Mouse (Mus musculus): ENCODE measurements at regions not wholly inside any gene's neighbourhood (a gene's known extent, or its start where the extent isn't known, plus 50 kb on each side); places are given as distances from the start of the nearest gene placed in this dataset.

- no peaks in the 10 kb centered on the region for H3K9me3 ChIP-seq (ENCODE audit: low read length)
- H3K27ac ChIP-seq (ENCODE audit: low read depth, low read length) = no peak overlapping the region
- WGBS = 65% methylated on average over 9 of the region's 9 CpGs
- no peaks in the 10 kb centered on the region for H3K4me1 ChIP-seq (ENCODE audit: insufficient read depth, low read length)
- H3K4me3 ChIP-seq (ENCODE audit: low read depth, low read length) = no peak overlapping the region
- TF ChIP-seq CTCF (IDR thresholded peaks at IDR 0.05) = no peak
- no peak overlapping the region for H3K9ac ChIP-seq (replicated peaks; ENCODE audit: low read length, poor library complexity, severe bottlenecking)
- no peak overlapping the region for H3K4me2 ChIP-seq (ENCODE audit: low read depth, low read length, poor library complexity, severe bottlenecking)
- no peaks in the 10 kb centered on the region for H3K27me3 ChIP-seq (ENCODE audit: insufficient read depth, low read length)
- H3K36me3 ChIP-seq (ENCODE audit: insufficient read depth, low read length) = no peaks in the 10 kb centered on the region
- DNase-seq (ENCODE audit: low spot score) (no peak), ATAC-seq (ENCODE audit: low FRiP score) (no peak)
Observed at GRCm38 (mm10) chr5:119755782-119756181, 76.7 kb upstream of the Tbx5 start.

DNA sequence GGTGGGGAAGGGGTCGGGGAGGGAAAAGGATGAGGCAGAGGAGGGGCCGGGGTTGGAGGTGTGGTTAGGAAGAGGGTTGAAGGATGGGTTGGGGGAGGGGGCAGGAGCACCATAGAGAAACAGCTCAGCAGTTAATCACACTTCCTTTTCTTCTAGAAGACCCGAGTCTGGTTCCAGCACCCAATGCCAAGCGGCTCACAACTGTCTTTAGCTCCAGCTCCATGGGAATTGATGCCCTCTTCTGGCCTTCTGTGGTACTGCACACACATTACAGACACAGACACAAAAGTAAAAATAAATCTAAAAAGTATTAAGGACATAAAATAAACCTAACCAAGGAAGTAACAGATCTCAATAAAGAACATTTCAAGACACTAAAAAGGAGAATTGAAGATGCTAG, 73.6 kb upstream of the Tbx5 start:
- DNase-seq (ENCODE audit: low spot score) (no peak), ATAC-seq (ENCODE audit: low FRiP score) (no peak)
- H3K9me3 ChIP-seq (ENCODE audit: low read length) = no peaks in the 10 kb centered on the region
- no peaks in the 10 kb centered on the region for H3K4me1 ChIP-seq (ENCODE audit: insufficient read depth, low read length)
- no peak overlapping the region for H3K4me3 ChIP-seq (ENCODE audit: low read depth, low read length)
- WGBS = 74% methylated on average over 4 of the region's 4 CpGs
- H3K4me2 ChIP-seq (ENCODE audit: low read depth, low read length, poor library complexity, severe bottlenecking) = no peak overlapping the region
- H3K36me3 ChIP-seq (ENCODE audit: insufficient read depth, low read length) = no peaks in the 10 kb centered on the region
- no peaks in the 10 kb centered on the region for H3K27me3 ChIP-seq (ENCODE audit: insufficient read depth, low read length)
- no peak overlapping the region for H3K9ac ChIP-seq (replicated peaks; ENCODE audit: low read length, poor library complexity, severe bottlenecking)
- H3K27ac ChIP-seq (ENCODE audit: low read depth, low read length) = no peak overlapping the region
- no peak for TF ChIP-seq CTCF (IDR thresholded peaks at IDR 0.05)

- Histone ChIP-seq H3K4me3 (ENCODE audit: low read depth, low read length) (no peak overlapping the region), H3K4me1 (ENCODE audit: insufficient read depth, low read length) (no peaks in the 10 kb centered on the region), H3K9ac (replicated peaks; ENCODE audit: low read length, poor library complexity, severe bottlenecking) (no peak overlapping the region), H3K27me3 (ENCODE audit: insufficient read depth, low read length) (peaks cover 6% of the 10 kb centered on the region; the same call in 1 of the 2 replicates), H3K4me2 (ENCODE audit: low read depth, low read length, poor library complexity, severe bottlenecking) (no peak overlapping the region), H3K9me3 (ENCODE audit: low read length) (no peaks in the 10 kb centered on the region), H3K27ac (ENCODE audit: low read depth, low read length) (no peak overlapping the region), H3K36me3 (ENCODE audit: insufficient read depth, low read length) (no peaks in the 10 kb centered on the region)
- peak; percentile 50 for TF ChIP-seq CTCF (IDR thresholded peaks at IDR 0.05)
- ATAC-seq (ENCODE audit: low FRiP score) = no peak
- WGBS = 91% methylated on average over 4 of the region's 4 CpGs
- DNase-seq (ENCODE audit: low spot score) = no peak
Observed at GRCm38 (mm10) chr5:119762102-119762501, 70.4 kb upstream of the Tbx5 start.

- H3K4me3 ChIP-seq (ENCODE audit: low read depth, low read length) = no peak overlapping the region
- TF ChIP-seq CTCF (IDR thresholded peaks at IDR 0.05) = no peak
Observed at GRCm38 (mm10) chr5:119763337-119763736, 69.1 kb upstream of the Tbx5 start.

GRCm38 (mm10) chr5:119766372-119766771, 66.1 kb upstream of the Tbx5 start:
- peaks cover 6% of the 10 kb centered on the region; the same call in 1 of the 2 replicates for H3K27me3 ChIP-seq (ENCODE audit: insufficient read depth, low read length)
- ATAC-seq (ENCODE audit: low FRiP score) (no peak), DNase-seq (ENCODE audit: low spot score) (no peak)
- 55% methylated on average over 13 of the region's 13 CpGs for WGBS
- H3K36me3 ChIP-seq (ENCODE audit: insufficient read depth, low read length) = no peaks in the 10 kb centered on the region
- H3K4me1 ChIP-seq (ENCODE audit: insufficient read depth, low read length) = no peaks in the 10 kb centered on the region
- H3K9ac ChIP-seq (replicated peaks; ENCODE audit: low read length, poor library complexity, severe bottlenecking) = no peak overlapping the region
- no peak for TF ChIP-seq CTCF (IDR thresholded peaks at IDR 0.05)
- no peaks in the 10 kb centered on the region for H3K9me3 ChIP-seq (ENCODE audit: low read length)
- no peak overlapping the region for H3K4me3 ChIP-seq (ENCODE audit: low read depth, low read length)
- no peak overlapping the region for H3K27ac ChIP-seq (ENCODE audit: low read depth, low read length)
- no peak overlapping the region for H3K4me2 ChIP-seq (ENCODE audit: low read depth, low read length, poor library complexity, severe bottlenecking)

More at GRCm38 (mm10) chr5:119763337-119763736, 69.1 kb upstream of the Tbx5 start:
- no peaks in the 10 kb centered on the region for H3K4me1 ChIP-seq (ENCODE audit: insufficient read depth, low read length)
- H3K36me3 ChIP-seq (ENCODE audit: insufficient read depth, low read length) = no peaks in the 10 kb centered on the region
- no peak for DNase-seq (ENCODE audit: low spot score)
- no peak overlapping the region for H3K4me2 ChIP-seq (ENCODE audit: low read depth, low read length, poor library complexity, severe bottlenecking)
- H3K9me3 ChIP-seq (ENCODE audit: low read length) = no peaks in the 10 kb centered on the region
- no peak for ATAC-seq (ENCODE audit: low FRiP score)
- WGBS = 41% methylated on average over 7 of the region's 7 CpGs
- no peak overlapping the region for H3K9ac ChIP-seq (replicated peaks; ENCODE audit: low read length, poor library complexity, severe bottlenecking)
- H3K27me3 ChIP-seq (ENCODE audit: insufficient read depth, low read length) = peaks cover 6% of the 10 kb centered on the region; the same call in 1 of the 2 replicates
- H3K27ac ChIP-seq (ENCODE audit: low read depth, low read length) = no peak overlapping the region

DNA sequence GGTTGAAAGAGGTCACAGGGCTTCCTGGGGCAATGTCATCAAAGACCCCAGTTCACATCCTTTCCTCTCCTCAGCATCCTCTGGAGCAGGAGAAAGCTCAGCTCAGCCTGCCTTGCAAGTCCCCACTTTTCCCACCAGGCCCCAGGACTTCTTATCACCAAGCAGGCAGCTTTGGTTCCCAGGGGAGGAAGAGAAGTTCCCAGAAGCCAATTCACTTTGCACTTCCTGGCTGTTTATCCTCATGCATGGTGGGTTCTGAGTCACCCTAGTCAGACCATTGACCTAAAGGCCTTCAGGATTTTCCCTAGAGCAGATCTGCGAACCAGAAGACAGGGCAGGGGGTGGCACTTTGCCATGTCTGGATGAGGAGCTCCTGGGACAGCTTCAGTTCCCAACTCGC, 61.5 kb upstream of the Tbx5 start:
- no peak overlapping the region for H3K9ac ChIP-seq (replicated peaks; ENCODE audit: low read length, poor library complexity, severe bottlenecking)
- DNase-seq (ENCODE audit: low spot score) = no peak
- H3K27ac ChIP-seq (ENCODE audit: low read depth, low read length) = no peak overlapping the region
- no peak for TF ChIP-seq CTCF (IDR thresholded peaks at IDR 0.05)
- no peaks in the 10 kb centered on the region for H3K4me1 ChIP-seq (ENCODE audit: insufficient read depth, low read length)
- no peak overlapping the region for H3K4me2 ChIP-seq (ENCODE audit: low read depth, low read length, poor library complexity, severe bottlenecking)
- 82% methylated on average over 2 of the region's 2 CpGs for WGBS
- H3K27me3 ChIP-seq (ENCODE audit: insufficient read depth, low read length) = peaks cover 6% of the 10 kb centered on the region; the same call in 1 of the 2 replicates
- H3K9me3 ChIP-seq (ENCODE audit: low read length) = no peaks in the 10 kb centered on the region
- no peak overlapping the region for H3K4me3 ChIP-seq (ENCODE audit: low read depth, low read length)
- no peaks in the 10 kb centered on the region for H3K36me3 ChIP-seq (ENCODE audit: insufficient read depth, low read length)
- ATAC-seq (ENCODE audit: low FRiP score) = no peak
